Mouse (Mus musculus) megakaryocyte, embryonic 14.5 days (primary cell): Measurements from ENCODE around the gene Syt13.

Source experiments
- FLI1 ChIP-seq: IDR thresholded peaks from 2 replicates; pipeline ENCODE4 v1.6.1; 2012; ENCODE audit warnings: low read length, inconsistent platforms, mixed read lengths
- GATA1 ChIP-seq: IDR thresholded peaks from 3 replicates; pipeline ENCODE4 v1.6.1; 2012; ENCODE audit warnings: mixed read lengths, low read length, inconsistent platforms, borderline replicate concordance

- TF ChIP-seq GATA1 (no peak), FLI1 (no peak)
Measured at GRCm38 (mm10) chr2:92953450-92953849, 38.6 kb downstream of the Syt13 start.
